Mouse (Mus musculus): ENCODE measurements at regions not wholly inside any gene's neighbourhood (a gene's known extent, or its start where the extent isn't known, plus 50 kb on each side); places are given as distances from the start of the nearest gene placed in this dataset.
"Not testable (repeated sequence)": the region's sequence is repeated elsewhere in the genome, so short reads cannot be mapped to it uniquely, and the experiment has no call there.

DNA sequence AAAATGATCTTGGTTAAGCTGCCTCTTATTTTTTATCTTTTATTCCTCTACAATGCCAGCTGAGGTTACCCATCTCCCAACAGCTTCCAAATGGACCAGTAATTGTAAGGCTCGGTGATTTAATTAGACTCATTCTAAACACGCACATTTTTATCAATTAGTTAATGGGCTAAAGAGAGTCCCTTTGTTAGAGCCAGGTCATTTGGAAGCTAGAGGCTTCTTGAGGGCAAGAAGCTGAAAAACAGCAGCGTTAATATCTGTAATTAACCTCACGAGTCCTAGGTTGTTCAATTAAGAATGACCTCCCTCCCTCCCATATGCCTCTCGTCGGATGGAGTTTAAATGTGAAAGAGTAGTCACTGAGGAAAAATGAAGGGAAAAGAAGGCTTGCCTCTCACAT lies 66.5 kb downstream of the Otx2 start:
- no peak overlapping the region for H3K4me2 ChIP-seq
- H3K36me3 ChIP-seq, result no peaks in the 10 kb centered on the region
- no peak overlapping the region for H3K27ac ChIP-seq (replicated peaks)
- no peak overlapping the region for H3K9ac ChIP-seq
- H3K9me3 ChIP-seq, result no peaks in the 10 kb centered on the region
- no peaks in the 10 kb centered on the region for H3K4me1 ChIP-seq
- H3K4me3 ChIP-seq, result no peak overlapping the region
- H3K27me3 ChIP-seq (replicated peaks), result no peaks in the 10 kb centered on the region
- 77% methylated on average over 6 of the region's 6 CpGs for WGBS
- no peak for ATAC-seq (ENCODE audit: extremely low read depth, insufficient number of reproducible peaks, low FRiP score, low TSS enrichment)

DNA sequence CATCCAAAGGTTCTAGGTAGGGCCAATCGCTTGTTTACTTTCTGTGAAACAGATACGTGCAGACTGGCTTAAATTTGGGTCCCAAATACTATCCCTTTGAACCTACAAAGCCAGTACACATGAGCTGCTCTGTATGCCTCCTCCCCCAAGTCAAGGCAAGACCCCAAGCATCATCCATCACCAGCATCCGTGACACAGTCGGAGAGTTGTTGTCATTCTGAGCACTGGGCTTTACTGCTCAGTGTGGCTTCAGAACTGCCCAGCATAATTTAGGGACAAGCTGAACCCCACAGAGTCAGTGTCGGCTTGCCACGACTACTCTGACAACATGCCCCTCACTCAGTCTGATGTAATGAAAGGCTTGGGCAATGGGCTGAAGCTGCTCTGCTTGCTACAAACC lies 70.1 kb downstream of the Otx2 start:
- no peak overlapping the region for H3K4me2 ChIP-seq
- H3K4me1 ChIP-seq, result no peaks in the 10 kb centered on the region
- H3K27me3 ChIP-seq (replicated peaks), result no peaks in the 10 kb centered on the region
- ATAC-seq (ENCODE audit: extremely low read depth, insufficient number of reproducible peaks, low FRiP score, low TSS enrichment), result no peak
- H3K4me3 ChIP-seq, result no peak overlapping the region
- H3K27ac ChIP-seq (replicated peaks), result no peak overlapping the region
- H3K9ac ChIP-seq, result no peak overlapping the region
- 75% methylated on average over 6 of the region's 6 CpGs for WGBS
- H3K9me3 ChIP-seq, result no peaks in the 10 kb centered on the region
- H3K36me3 ChIP-seq, result no peaks in the 10 kb centered on the region

DNA sequence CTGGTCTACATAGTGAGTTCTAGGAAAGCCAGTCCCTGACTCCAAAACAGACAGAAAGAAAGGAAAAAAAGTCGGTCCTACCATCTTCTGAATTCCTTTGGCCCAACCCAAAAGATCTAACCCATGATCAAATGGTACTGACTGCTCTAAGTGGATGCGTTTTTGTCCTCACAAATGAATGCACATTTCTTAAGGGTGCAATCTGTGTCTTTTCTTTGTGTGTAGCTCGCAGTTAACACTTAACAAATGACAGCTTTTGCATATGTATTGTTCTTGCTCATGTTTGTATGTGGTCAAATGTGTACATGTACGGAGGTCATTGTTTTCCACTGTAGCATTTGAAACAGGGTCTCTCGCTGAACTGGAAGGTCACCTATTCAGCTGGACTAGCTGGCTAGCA lies 79.3 kb downstream of the Otx2 start:
- ATAC-seq (ENCODE audit: extremely low read depth, insufficient number of reproducible peaks, low FRiP score, low TSS enrichment), result no peak
- WGBS, result 82% methylated on average over 5 of the region's 5 CpGs
- no peaks in the 10 kb centered on the region for H3K9me3 ChIP-seq

DNA sequence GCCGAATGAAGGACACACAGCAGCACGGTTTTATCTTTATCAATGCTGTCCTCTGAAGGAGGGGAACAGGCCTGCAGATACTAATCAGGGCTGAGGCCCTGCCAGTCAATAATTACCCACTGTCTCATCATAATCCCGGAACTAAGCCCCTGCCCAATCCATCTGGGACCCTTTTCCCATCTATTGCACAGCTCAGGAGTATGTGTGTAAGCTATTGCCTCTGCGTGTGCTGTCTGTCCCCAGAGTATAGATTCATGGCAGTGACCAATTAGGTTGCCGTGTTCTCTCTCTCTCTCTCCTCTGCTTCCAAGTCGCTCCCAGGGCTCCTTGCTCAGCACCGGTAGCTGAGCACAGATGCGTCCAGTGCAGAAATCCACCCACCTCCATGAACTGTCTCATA lies 80.3 kb downstream of the Otx2 start:
- 72% methylated on average over 8 of the region's 8 CpGs for WGBS
- no peaks in the 10 kb centered on the region for H3K9me3 ChIP-seq
- peaks cover 16% of the 10 kb centered on the region for H3K4me1 ChIP-seq
- no peak for ATAC-seq (ENCODE audit: extremely low read depth, insufficient number of reproducible peaks, low FRiP score, low TSS enrichment)
- no peak overlapping the region for H3K4me2 ChIP-seq
- H3K36me3 ChIP-seq, result no peaks in the 10 kb centered on the region
- no peaks in the 10 kb centered on the region for H3K27me3 ChIP-seq (replicated peaks)
- H3K27ac ChIP-seq (replicated peaks), result no peak overlapping the region
- H3K9ac ChIP-seq, result no peak overlapping the region
- no peak overlapping the region for H3K4me3 ChIP-seq

More for the DNA sequence above, 79.3 kb downstream of the Otx2 start:
- Histone ChIP-seq H3K4me3 (no peak overlapping the region), H3K4me1 (peaks cover 16% of the 10 kb centered on the region), H3K9ac (no peak overlapping the region), H3K4me2 (no peak overlapping the region), H3K27ac (replicated peaks) (no peak overlapping the region), H3K27me3 (replicated peaks) (no peaks in the 10 kb centered on the region), H3K36me3 (no peaks in the 10 kb centered on the region)

DNA sequence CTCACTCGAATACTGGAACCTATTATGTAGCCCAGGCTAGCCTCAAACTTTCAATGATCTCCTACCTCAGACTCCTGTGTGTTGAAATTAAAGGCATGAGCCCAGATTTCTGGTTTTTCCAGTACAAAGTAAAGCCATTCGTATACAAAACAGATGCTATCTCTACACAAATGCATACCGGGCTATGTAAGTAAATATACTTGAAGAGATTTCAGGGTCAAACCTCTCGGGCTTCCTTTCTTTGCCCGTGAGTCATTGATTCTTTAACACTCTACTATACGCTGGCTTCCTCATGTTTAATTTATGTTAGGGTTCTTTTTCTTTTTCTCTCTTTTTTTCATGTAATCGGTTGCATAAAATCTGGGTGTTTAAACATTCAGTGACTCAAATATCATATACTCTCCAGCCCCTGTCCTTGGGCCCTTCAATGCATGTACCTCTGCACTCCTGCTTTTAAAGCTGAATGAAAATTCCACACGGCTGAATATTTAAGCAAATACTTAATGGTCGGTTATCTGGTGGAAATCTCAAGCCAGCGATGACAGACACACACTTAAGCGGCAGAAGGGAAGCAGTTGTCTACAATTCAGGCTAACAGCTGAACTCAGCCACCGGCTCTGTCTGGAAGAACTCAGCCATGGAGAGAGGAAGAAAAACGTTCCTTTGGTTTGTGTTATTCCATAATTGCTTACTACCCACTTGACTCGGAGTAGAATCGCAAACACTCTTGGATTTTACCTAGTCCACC lies 82.0 kb downstream of the Otx2 start:
- H3K36me3 ChIP-seq, result no peaks in the 10 kb centered on the region
- H3K27me3 ChIP-seq (replicated peaks), result no peaks in the 10 kb centered on the region
- H3K4me2 ChIP-seq, result no peak overlapping the region
- no peak overlapping the region for H3K9ac ChIP-seq
- no peak overlapping the region for H3K4me3 ChIP-seq
- peaks cover 16% of the 10 kb centered on the region for H3K4me1 ChIP-seq
- H3K27ac ChIP-seq (replicated peaks), result no peak overlapping the region
- ATAC-seq (ENCODE audit: extremely low read depth, insufficient number of reproducible peaks, low FRiP score, low TSS enrichment), result no peak
- WGBS, result 55% methylated on average over 15 of the region's 15 CpGs
- no peaks in the 10 kb centered on the region for H3K9me3 ChIP-seq

DNA sequence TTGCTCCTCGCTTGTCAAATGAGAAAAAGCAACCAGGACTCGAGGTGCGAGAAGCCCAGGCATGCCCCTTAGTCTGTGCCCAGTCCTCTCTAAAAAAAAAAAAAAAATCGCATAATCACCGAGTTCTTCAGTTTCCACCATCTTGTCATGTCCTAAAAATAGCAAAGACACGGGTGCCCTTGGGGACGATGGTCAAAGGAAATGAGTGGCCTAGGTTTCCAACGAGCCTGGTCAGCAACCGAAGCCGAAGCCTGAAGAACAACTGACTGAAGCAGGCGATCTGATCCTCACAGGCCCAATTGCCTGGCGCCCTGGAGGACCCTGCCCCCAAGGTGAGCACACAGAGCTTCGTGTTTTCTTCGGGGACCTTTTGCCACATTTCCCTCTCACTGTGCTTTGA lies 83.2 kb downstream of the Otx2 start:
- 23% methylated on average over 14 of the region's 14 CpGs for WGBS
- H3K4me3 ChIP-seq, result peak overlapping the region; percentile 40
- no peak for ATAC-seq (ENCODE audit: extremely low read depth, insufficient number of reproducible peaks, low FRiP score, low TSS enrichment)
- peak overlapping the region; percentile 68 for H3K4me2 ChIP-seq
- H3K4me1 ChIP-seq, result peaks cover 16% of the 10 kb centered on the region
- H3K27ac ChIP-seq (replicated peaks), result no peak overlapping the region
- no peaks in the 10 kb centered on the region for H3K9me3 ChIP-seq
- no peaks in the 10 kb centered on the region for H3K36me3 ChIP-seq
- no peaks in the 10 kb centered on the region for H3K27me3 ChIP-seq (replicated peaks)
- peak overlapping the region; percentile 12; the same call in 1 of the 2 replicates for H3K9ac ChIP-seq

DNA sequence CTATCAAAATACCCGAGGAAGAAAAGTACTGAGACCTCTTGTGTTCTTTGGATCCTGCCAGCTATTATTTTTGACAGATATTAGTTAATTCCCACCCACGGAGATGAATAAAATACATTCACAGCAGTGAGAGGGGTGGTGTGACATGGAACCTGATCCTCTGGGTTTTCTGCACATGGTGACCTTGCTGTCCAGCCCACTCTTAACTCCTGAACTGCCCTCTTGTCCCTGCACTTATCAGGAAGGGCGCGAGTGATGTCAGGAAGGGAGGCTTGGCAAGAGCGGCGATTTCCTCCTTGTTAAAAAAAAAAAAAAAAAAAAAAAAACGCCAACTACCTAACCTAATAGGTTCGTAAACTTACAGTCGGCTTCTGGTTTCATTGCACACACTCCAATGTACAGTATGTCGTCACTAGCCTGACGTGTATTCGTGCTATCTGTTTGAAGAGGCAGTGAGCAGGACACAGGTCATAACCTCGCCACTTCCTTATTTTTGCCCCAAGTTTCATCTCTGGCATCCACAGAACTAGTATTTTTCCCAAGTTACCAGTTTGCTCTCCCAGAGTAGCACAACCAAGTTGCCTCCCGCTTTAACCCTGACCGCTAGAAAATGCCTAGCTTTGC lies 83.8 kb downstream of the Otx2 start:
- Histone ChIP-seq H3K4me2 (peak overlapping the region; percentile 68), H3K27ac (replicated peaks) (no peak overlapping the region), H3K9me3 (no peaks in the 10 kb centered on the region), H3K4me3 (peak overlapping the region; percentile 40), H3K27me3 (replicated peaks) (no peaks in the 10 kb centered on the region), H3K36me3 (no peaks in the 10 kb centered on the region), H3K9ac (peak overlapping the region; percentile 12; the same call in 1 of the 2 replicates), H3K4me1 (peaks cover 16% of the 10 kb centered on the region)
- 23% methylated on average over 15 of the region's 15 CpGs for WGBS
- ATAC-seq (ENCODE audit: extremely low read depth, insufficient number of reproducible peaks, low FRiP score, low TSS enrichment), result no peak

DNA sequence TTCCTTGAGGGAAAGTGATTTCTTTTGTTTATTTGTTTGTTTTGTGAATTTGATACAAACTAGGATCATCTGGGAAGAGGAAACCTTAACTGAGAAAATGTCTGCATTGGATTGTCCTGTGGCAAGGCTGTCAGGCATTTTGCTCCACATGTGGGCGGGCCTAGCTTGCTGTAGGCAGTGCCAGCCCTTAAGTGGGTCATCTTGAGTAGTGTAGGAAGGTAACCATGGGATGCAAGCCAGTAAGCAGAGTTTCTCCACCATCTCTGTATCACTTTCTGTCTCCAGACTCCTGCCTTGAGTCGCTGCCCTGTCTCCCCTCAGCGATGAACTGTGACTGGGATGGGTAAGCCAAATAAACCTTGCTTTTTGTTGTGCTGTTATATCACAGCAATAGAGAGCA lies 87.8 kb downstream of the Otx2 start:
- Histone ChIP-seq H3K4me2 (no peak overlapping the region), H3K27me3 (replicated peaks) (no peaks in the 10 kb centered on the region), H3K4me1 (peaks cover 12% of the 10 kb centered on the region), H3K9me3 (no peaks in the 10 kb centered on the region), H3K36me3 (no peaks in the 10 kb centered on the region), H3K4me3 (no peak overlapping the region), H3K9ac (no peak overlapping the region), H3K27ac (replicated peaks) (no peak overlapping the region)
- WGBS, result 80% methylated on average over 3 of the region's 3 CpGs
- ATAC-seq (ENCODE audit: extremely low read depth, insufficient number of reproducible peaks, low FRiP score, low TSS enrichment), result no peak

DNA sequence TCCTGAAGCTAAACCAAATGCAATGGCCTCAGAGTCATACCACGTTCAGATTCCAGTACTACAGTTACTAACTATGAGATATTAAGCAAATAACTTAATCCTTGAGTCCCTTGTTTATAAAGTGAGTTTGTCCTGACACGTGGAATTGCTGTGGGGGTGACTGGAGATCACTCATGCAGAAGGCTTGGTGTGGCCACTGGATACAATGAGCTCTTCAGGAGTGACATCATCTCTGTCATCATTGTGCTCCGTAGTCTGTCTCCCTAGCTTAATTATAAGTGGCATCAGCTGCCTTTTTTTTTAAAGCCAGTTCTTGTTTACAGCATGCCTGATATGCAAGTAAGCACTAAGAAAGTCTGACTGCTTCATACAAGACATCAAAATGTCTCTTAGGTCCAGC lies 89.0 kb downstream of the Otx2 start:
- Histone ChIP-seq H3K27ac (replicated peaks) (no peak overlapping the region), H3K4me1 (peaks cover 2% of the 10 kb centered on the region), H3K9ac (no peak overlapping the region), H3K4me2 (no peak overlapping the region), H3K9me3 (no peaks in the 10 kb centered on the region), H3K4me3 (no peak overlapping the region), H3K36me3 (no peaks in the 10 kb centered on the region), H3K27me3 (replicated peaks) (no peaks in the 10 kb centered on the region)
- WGBS, result 54% methylated on average over 3 of the region's 3 CpGs
- no peak for ATAC-seq (ENCODE audit: extremely low read depth, insufficient number of reproducible peaks, low FRiP score, low TSS enrichment)

DNA sequence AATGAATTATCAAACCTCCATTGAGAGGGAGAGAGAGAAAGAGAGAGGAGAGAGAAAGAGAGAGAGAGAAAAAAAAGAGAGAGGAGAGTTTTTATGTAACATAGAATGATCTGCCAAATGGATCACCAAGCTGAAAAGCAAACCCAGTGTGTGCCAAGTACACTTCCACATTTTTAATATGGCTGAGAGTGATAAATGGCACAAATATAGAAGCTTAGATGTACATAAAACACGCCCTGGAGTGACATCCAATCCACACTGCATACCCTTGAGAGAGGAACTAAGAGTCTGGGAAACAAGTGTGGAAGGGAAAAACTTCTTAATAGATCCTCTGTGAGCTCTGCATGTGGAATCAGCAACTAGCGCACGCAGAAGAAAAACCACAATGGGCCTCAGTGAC lies 90.1 kb downstream of the Otx2 start:
- Histone ChIP-seq H3K27ac (replicated peaks) (no peak overlapping the region), H3K27me3 (replicated peaks) (no peaks in the 10 kb centered on the region), H3K4me2 (no peak overlapping the region), H3K9me3 (no peaks in the 10 kb centered on the region), H3K9ac (no peak overlapping the region), H3K4me3 (no peak overlapping the region), H3K36me3 (no peaks in the 10 kb centered on the region), H3K4me1 (no peaks in the 10 kb centered on the region)
- ATAC-seq (ENCODE audit: extremely low read depth, insufficient number of reproducible peaks, low FRiP score, low TSS enrichment), result no peak
- 83% methylated on average over 3 of the region's 3 CpGs for WGBS

DNA sequence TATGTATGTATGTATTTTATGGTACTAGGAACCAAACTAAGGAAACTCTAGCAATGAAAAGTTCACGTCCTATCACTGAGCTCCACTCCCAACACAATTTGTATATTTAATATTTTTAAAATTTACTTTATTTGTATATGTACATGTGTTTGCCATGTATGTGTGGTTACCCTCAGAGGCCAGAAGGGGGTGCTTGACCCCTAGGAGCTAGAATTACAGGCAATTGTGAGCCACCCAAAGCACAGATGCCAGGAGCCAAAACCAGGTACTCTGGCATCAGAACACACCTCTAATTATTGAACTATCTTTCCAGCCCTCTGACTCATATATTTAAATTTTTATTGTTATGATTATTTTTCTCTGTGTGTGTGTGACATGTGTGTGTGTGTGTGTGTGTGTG lies 91.5 kb downstream of the Otx2 start:
- ATAC-seq (ENCODE audit: extremely low read depth, insufficient number of reproducible peaks, low FRiP score, low TSS enrichment), result no peak
- H3K4me1 ChIP-seq, result no peaks in the 10 kb centered on the region
- no peaks in the 10 kb centered on the region for H3K36me3 ChIP-seq
- H3K4me2 ChIP-seq, result no peak overlapping the region
- no peak overlapping the region for H3K9ac ChIP-seq
- H3K27ac ChIP-seq (replicated peaks), result no peak overlapping the region
- H3K4me3 ChIP-seq, result no peak overlapping the region
- no peaks in the 10 kb centered on the region for H3K27me3 ChIP-seq (replicated peaks)
- 63% methylated on average over 1 of the region's 1 CpGs for WGBS
- H3K9me3 ChIP-seq, result no peaks in the 10 kb centered on the region

DNA sequence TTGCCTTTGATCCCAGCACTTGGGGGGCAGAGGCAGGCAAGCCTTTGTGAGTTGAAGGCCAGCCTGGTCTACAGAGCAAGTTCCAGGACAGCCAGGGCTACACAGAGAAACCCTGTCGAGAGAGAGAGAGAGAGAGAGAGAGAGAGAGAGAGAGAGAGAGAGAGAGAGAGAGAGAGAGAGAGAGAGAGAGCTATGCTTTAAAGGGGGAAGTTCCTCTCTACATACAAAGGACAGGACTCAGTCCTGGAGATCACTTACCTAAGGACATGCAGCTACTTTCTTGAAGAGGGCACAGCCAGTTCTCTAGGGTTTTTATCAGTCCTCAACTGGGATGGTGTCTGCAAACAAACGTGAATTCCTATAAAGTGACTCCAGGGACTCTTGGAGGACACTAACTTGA lies 92.3 kb downstream of the Otx2 start:
- not testable (repeated sequence) for H3K4me1 ChIP-seq; H3K36me3 ChIP-seq; H3K27me3 ChIP-seq (replicated peaks); ATAC-seq (ENCODE audit: extremely low read depth, insufficient number of reproducible peaks, low FRiP score, low TSS enrichment); H3K9ac ChIP-seq; H3K27ac ChIP-seq (replicated peaks); H3K9me3 ChIP-seq; H3K4me2 ChIP-seq; H3K4me3 ChIP-seq
- WGBS, result 10% methylated on average over 2 of the region's 2 CpGs
